Mouse (Mus musculus) heart, adult 2 months (tissue): ENCODE measurements at regions not wholly inside any gene's neighbourhood (a gene's known extent, or its start where the extent isn't known, plus 50 kb on each side); places are given as distances from the start of the nearest gene placed in this dataset.

ENCODE experiments used
- CTCF ChIP-seq: fragments of 200-600 bp; IDR thresholded peaks from 2 replicates; pipeline ENCODE4 v1.8.1; 2022; ENCODE audit warnings: antibody characterized with exemption, mild to moderate bottlenecking, moderate library complexity
- EP300 ChIP-seq: fragments of 200-500 bp; IDR thresholded peaks from 2 replicates; pipeline ENCODE4 v1.6.1; 2011; ENCODE audit warnings: low read depth, low read length, control low read depth; ENCODE audit not compliant: insufficient read depth
- POLR2A ChIP-seq: fragments of 200-500 bp; IDR thresholded peaks from 2 replicates; pipeline ENCODE4 v1.6.1; 2011; ENCODE audit warnings: mild to moderate bottlenecking, low read depth, low read length, control low read depth; ENCODE audit not compliant: insufficient read depth

GRCm38 (mm10) chr5:45173035-45173755, 276.8 kb downstream of the Qdpr start:
- TF ChIP-seq CTCF (no peak), EP300 (no peak), POLR2A (no peak)
